Mouse (Mus musculus): ENCODE data around the gene Gm20532. TPM values are rescaled to one million over a fixed set of nuclear protein-coding genes. Genes with fewer than 3 reads are reported as not detected.
A peak's percentile ranks its signal among the peaks of the same experiment; 100 is the strongest.

The Gm20532 gene
- polyA plus RNA-seq (2014; fragmentation: Nextera tagmentation; extraction: Ambion mirVana), result not detected in 2 replicates

GRCm38 (mm10) chr2:26586294-26587043 lies at the start of gene Gm20532:
Gm20532 (plus strand) TSS chr2:26586639.
- WGBS, result under 1% methylated on average over 52 of the region's 65 CpGs
- peak within 1 kb of the TSS; percentile 8; the same call in 1 of the 2 replicates for H3K27ac ChIP-seq (ENCODE audit: low read depth, low read length)
- peak; percentile 98 for DNase-seq (ENCODE audit: low spot score, missing footprints)

GRCm38 (mm10) chr2:26539516-26539915 lies 46.9 kb upstream of the Gm20532 start:
- no peak for ATAC-seq (ENCODE audit: low FRiP score)
- Histone ChIP-seq H3K27me3 (ENCODE audit: control insufficient read depth, insufficient read depth, low read length) (no peaks in the 10 kb centered on the region), H3K4me3 (ENCODE audit: low read depth, low read length) (no peak overlapping the region), H3K4me1 (ENCODE audit: control insufficient read depth, insufficient read depth, low read length) (peaks cover 23% of the 10 kb centered on the region), H3K4me2 (no peak overlapping the region), H3K9me3 (ENCODE audit: control insufficient read depth, low read length) (no peaks in the 10 kb centered on the region), H3K9ac (ENCODE audit: low read length) (no peak overlapping the region), H3K36me3 (ENCODE audit: control insufficient read depth, insufficient read depth, low read length) (no peaks in the 10 kb centered on the region), H3K27ac (ENCODE audit: low read depth, low read length) (no peak overlapping the region)
- 68% methylated on average over 2 of the region's 2 CpGs for WGBS
- no peak for DNase-seq (ENCODE audit: low spot score, missing footprints)

More at GRCm38 (mm10) chr2:26586294-26587043, at the start of gene Gm20532:
- peak within 1 kb of the TSS; percentile 58 for H3K4me3 ChIP-seq (ENCODE audit: low read depth, low read length)
- ATAC-seq (ENCODE audit: low FRiP score), result peak; percentile 91
- peak within 1 kb of the TSS; percentile 69 for H3K4me2 ChIP-seq
- H3K9me3 ChIP-seq (ENCODE audit: control insufficient read depth, low read length), result no peaks in the 10 kb centered on the region
- peaks cover 4% of the 10 kb centered on the region; the same call in 1 of the 2 replicates for H3K4me1 ChIP-seq (ENCODE audit: control insufficient read depth, insufficient read depth, low read length)
- peak within 1 kb of the TSS; percentile 70 for H3K9ac ChIP-seq (ENCODE audit: low read length)
- no peaks in the 10 kb centered on the region for H3K27me3 ChIP-seq (ENCODE audit: control insufficient read depth, insufficient read depth, low read length)
- H3K36me3 ChIP-seq (ENCODE audit: control insufficient read depth, insufficient read depth, low read length), result no peaks in the 10 kb centered on the region

DNA sequence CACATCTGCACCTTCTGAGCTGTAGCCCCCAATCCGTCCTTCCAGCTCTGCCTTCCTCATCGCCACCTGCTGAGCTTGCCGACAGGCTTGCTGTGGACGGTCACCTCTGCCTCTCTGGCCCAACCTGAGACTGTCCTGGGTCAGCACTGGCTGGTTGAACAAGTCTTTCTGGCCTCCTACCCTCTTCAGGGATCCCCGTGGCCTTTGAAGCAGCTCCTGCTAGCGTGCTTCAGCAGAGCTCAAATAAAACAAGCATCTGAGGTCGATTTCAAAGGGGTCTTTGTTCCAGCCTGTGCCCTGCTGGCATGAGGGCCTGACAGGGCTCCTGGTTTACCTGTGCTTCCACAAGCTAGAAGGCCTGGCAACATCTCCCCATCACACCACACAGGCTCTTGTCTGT lies 45.7 kb upstream of the Gm20532 start:
- H3K27ac ChIP-seq (ENCODE audit: low read depth, low read length), result no peak overlapping the region
- H3K4me2 ChIP-seq, result no peak overlapping the region
- DNase-seq (ENCODE audit: low spot score, missing footprints), result no peak
- 23% methylated on average over 7 of the region's 7 CpGs for WGBS
- 0 out of 2 replicates have a peak overlapping the region, but pooled peaks have one; percentile 20 for H3K9ac ChIP-seq (ENCODE audit: low read length)
- H3K27me3 ChIP-seq (ENCODE audit: control insufficient read depth, insufficient read depth, low read length), result no peaks in the 10 kb centered on the region
- H3K4me3 ChIP-seq (ENCODE audit: low read depth, low read length), result no peak overlapping the region
- no peak for ATAC-seq (ENCODE audit: low FRiP score)
- H3K4me1 ChIP-seq (ENCODE audit: control insufficient read depth, insufficient read depth, low read length), result peaks cover 16% of the 10 kb centered on the region
- no peaks in the 10 kb centered on the region for H3K9me3 ChIP-seq (ENCODE audit: control insufficient read depth, low read length)
- no peaks in the 10 kb centered on the region for H3K36me3 ChIP-seq (ENCODE audit: control insufficient read depth, insufficient read depth, low read length)

- no peaks in the 10 kb centered on the region for H3K9me3 ChIP-seq (ENCODE audit: control insufficient read depth, low read length)
- ATAC-seq (ENCODE audit: low FRiP score), result no peak; the same call in 1 of the 2 replicates
- H3K27me3 ChIP-seq (ENCODE audit: control insufficient read depth, insufficient read depth, low read length), result no peaks in the 10 kb centered on the region
- no peak overlapping the region for H3K4me3 ChIP-seq (ENCODE audit: low read depth, low read length)
- DNase-seq (ENCODE audit: low spot score, missing footprints), result no peak
- peak overlapping the region; percentile 24; the same call in 1 of the 2 replicates for H3K9ac ChIP-seq (ENCODE audit: low read length)
- no peak overlapping the region for H3K4me2 ChIP-seq
- H3K36me3 ChIP-seq (ENCODE audit: control insufficient read depth, insufficient read depth, low read length), result no peaks in the 10 kb centered on the region
- H3K27ac ChIP-seq (ENCODE audit: low read depth, low read length), result no peak overlapping the region
- H3K4me1 ChIP-seq (ENCODE audit: control insufficient read depth, insufficient read depth, low read length), result peaks cover 11% of the 10 kb centered on the region
- WGBS, result 37% methylated on average over 9 of the region's 9 CpGs
Observed at GRCm38 (mm10) chr2:26541258-26541910, 45.1 kb upstream of the Gm20532 start.

DNA sequence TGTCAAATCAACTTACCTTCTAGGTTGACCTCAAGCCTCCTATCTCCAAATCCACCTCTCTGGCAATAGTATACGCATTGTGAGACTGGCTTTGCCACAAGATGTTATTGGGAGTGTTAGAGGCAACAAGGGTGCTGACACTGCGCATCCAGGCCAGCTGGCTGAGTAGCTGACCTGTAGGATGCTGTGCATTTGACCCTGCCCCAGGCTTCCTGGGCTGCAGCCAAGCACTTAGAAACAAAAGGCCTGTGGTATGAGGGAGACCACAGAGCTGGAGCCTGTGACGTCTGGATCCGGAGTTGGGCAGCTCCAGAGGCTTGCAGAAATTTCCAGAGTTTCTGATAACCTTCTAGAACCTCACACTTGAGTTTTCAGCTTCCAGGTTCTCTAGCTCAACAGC lies 43.3 kb upstream of the Gm20532 start:
- Histone ChIP-seq H3K4me2 (no peak overlapping the region), H3K27ac (ENCODE audit: low read depth, low read length) (no peak overlapping the region), H3K27me3 (ENCODE audit: control insufficient read depth, insufficient read depth, low read length) (no peaks in the 10 kb centered on the region), H3K9ac (ENCODE audit: low read length) (no peak overlapping the region), H3K36me3 (ENCODE audit: control insufficient read depth, insufficient read depth, low read length) (no peaks in the 10 kb centered on the region), H3K9me3 (ENCODE audit: control insufficient read depth, low read length) (no peaks in the 10 kb centered on the region), H3K4me1 (ENCODE audit: control insufficient read depth, insufficient read depth, low read length) (peaks cover 19% of the 10 kb centered on the region), H3K4me3 (ENCODE audit: low read depth, low read length) (no peak overlapping the region)
- WGBS, result 81% methylated on average over 4 of the region's 4 CpGs
- DNase-seq (ENCODE audit: low spot score, missing footprints) (no peak), ATAC-seq (ENCODE audit: low FRiP score) (no peak)

GRCm38 (mm10) chr2:26543768-26544167 lies 42.7 kb upstream of the Gm20532 start:
- H3K9ac ChIP-seq (ENCODE audit: low read length), result no peak overlapping the region
- H3K4me2 ChIP-seq, result no peak overlapping the region
- WGBS, result 92% methylated on average over 8 of the region's 8 CpGs
- H3K27me3 ChIP-seq (ENCODE audit: control insufficient read depth, insufficient read depth, low read length), result no peaks in the 10 kb centered on the region
- H3K9me3 ChIP-seq (ENCODE audit: control insufficient read depth, low read length), result no peaks in the 10 kb centered on the region
- H3K36me3 ChIP-seq (ENCODE audit: control insufficient read depth, insufficient read depth, low read length), result no peaks in the 10 kb centered on the region
- peaks cover 19% of the 10 kb centered on the region for H3K4me1 ChIP-seq (ENCODE audit: control insufficient read depth, insufficient read depth, low read length)
- H3K27ac ChIP-seq (ENCODE audit: low read depth, low read length), result no peak overlapping the region
- H3K4me3 ChIP-seq (ENCODE audit: low read depth, low read length), result no peak overlapping the region
- no peak for ATAC-seq (ENCODE audit: low FRiP score)
- DNase-seq (ENCODE audit: low spot score, missing footprints), result no peak

GRCm38 (mm10) chr2:26544265-26544664 lies 42.2 kb upstream of the Gm20532 start:
- Histone ChIP-seq H3K36me3 (ENCODE audit: control insufficient read depth, insufficient read depth, low read length) (no peaks in the 10 kb centered on the region), H3K4me2 (no peak overlapping the region), H3K4me3 (ENCODE audit: low read depth, low read length) (no peak overlapping the region), H3K4me1 (ENCODE audit: control insufficient read depth, insufficient read depth, low read length) (peaks cover 19% of the 10 kb centered on the region), H3K27me3 (ENCODE audit: control insufficient read depth, insufficient read depth, low read length) (no peaks in the 10 kb centered on the region), H3K9me3 (ENCODE audit: control insufficient read depth, low read length) (no peaks in the 10 kb centered on the region), H3K27ac (ENCODE audit: low read depth, low read length) (no peak overlapping the region), H3K9ac (ENCODE audit: low read length) (no peak overlapping the region)
- WGBS, result 69% methylated on average over 3 of the region's 3 CpGs
- no peak for ATAC-seq (ENCODE audit: low FRiP score)
- DNase-seq (ENCODE audit: low spot score, missing footprints), result no peak

DNA sequence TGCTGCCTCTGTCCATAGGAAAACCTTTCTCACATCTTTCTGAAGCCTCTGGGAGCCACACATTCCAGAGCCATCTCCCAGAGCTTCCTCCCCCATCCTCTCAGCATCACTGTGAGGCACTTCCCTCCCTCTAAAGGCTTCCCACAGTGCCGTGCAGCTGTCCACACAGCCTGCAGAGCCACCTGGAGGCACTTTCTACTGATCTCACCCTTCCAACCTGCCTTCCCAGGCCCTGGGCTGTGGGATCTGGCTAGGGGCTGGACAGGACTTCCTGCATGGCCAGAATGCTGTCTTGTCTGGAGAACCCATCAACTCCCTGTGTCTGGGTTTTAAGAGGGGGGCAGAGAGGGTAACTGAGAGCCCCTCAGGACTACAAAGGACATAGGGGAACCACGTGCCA lies 39.0 kb upstream of the Gm20532 start:
- H3K4me3 ChIP-seq (ENCODE audit: low read depth, low read length), result no peak overlapping the region
- no peaks in the 10 kb centered on the region for H3K27me3 ChIP-seq (ENCODE audit: control insufficient read depth, insufficient read depth, low read length)
- no peaks in the 10 kb centered on the region for H3K9me3 ChIP-seq (ENCODE audit: control insufficient read depth, low read length)
- H3K36me3 ChIP-seq (ENCODE audit: control insufficient read depth, insufficient read depth, low read length), result no peaks in the 10 kb centered on the region
- 26% methylated on average over 2 of the region's 2 CpGs for WGBS
- peak overlapping the region; percentile 30; the same call in 1 of the 2 replicates for H3K9ac ChIP-seq (ENCODE audit: low read length)
- peak; percentile 85 for DNase-seq (ENCODE audit: low spot score, missing footprints)
- peaks cover 8% of the 10 kb centered on the region for H3K4me1 ChIP-seq (ENCODE audit: control insufficient read depth, insufficient read depth, low read length)
- H3K27ac ChIP-seq (ENCODE audit: low read depth, low read length), result no peak overlapping the region
- no peak overlapping the region for H3K4me2 ChIP-seq
- peak; percentile 50; the same call in 1 of the 2 replicates for ATAC-seq (ENCODE audit: low FRiP score)

DNA sequence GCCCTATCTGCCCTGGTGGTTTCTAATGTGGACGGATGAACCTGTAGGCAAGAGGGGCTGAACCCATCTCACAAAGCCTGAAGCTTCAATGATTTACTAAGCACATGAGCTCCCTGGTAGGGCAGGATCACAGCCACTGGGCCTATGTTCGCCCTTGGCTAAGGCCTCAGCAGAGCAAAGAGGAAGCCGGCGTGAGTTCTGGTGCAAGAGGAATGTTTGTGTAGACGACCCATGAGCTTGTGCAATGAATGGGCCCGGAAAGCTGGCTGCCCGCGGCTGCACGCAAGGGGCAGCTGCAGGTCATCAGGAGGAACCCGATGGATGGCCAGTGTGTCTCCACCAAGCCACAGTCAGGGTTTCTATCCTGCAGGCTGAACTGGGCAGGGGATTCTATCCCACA lies 36.6 kb upstream of the Gm20532 start:
- DNase-seq (ENCODE audit: low spot score, missing footprints) (no peak), ATAC-seq (ENCODE audit: low FRiP score) (no peak)
- H3K36me3 ChIP-seq (ENCODE audit: control insufficient read depth, insufficient read depth, low read length), result no peaks in the 10 kb centered on the region
- no peak overlapping the region for H3K27ac ChIP-seq (ENCODE audit: low read depth, low read length)
- no peak overlapping the region for H3K4me2 ChIP-seq
- H3K27me3 ChIP-seq (ENCODE audit: control insufficient read depth, insufficient read depth, low read length), result no peaks in the 10 kb centered on the region
- H3K9ac ChIP-seq (ENCODE audit: low read length), result no peak overlapping the region
- WGBS, result 91% methylated on average over 10 of the region's 10 CpGs
- no peaks in the 10 kb centered on the region for H3K9me3 ChIP-seq (ENCODE audit: control insufficient read depth, low read length)
- H3K4me3 ChIP-seq (ENCODE audit: low read depth, low read length), result no peak overlapping the region
- peaks cover 8% of the 10 kb centered on the region for H3K4me1 ChIP-seq (ENCODE audit: control insufficient read depth, insufficient read depth, low read length)

All from midbrain, embryonic 11.5 days (tissue).